Mouse (Mus musculus): ENCODE data around the gene Eya3. TPM values are rescaled to one million over a fixed set of nuclear protein-coding genes. Genes with fewer than 3 reads are reported as not detected.

Eya3 gene
- total RNA-seq, 2 experiments from 2014 or later, result 15.0 to 43.6 TPM

Other genes starting within 250 kb of the Eya3 start
- 71.7 and 90.5 TPM in 2 replicates for gene Phactr4, start 216.5 kb upstream of the Eya3 start, total RNA-seq (2015; ENCODE audit: low replicate concordance)
- 61.1 and 75.6 TPM in 2 replicates for gene Phactr4, start 216.5 kb upstream of the Eya3 start, total RNA-seq (2017; ENCODE audit: low replicate concordance)
- gene Med18, start 175.1 kb upstream of the Eya3 start, total RNA-seq (2015; ENCODE audit: low replicate concordance), result 10.5 and 12.2 TPM in 2 replicates
- 5.7 and 16.2 TPM in 2 replicates for gene Med18, start 175.1 kb upstream of the Eya3 start, total RNA-seq (2017; ENCODE audit: low replicate concordance)
- 11.2 and 11.7 TPM in 2 replicates for gene Sesn2, start 128.5 kb upstream of the Eya3 start, total RNA-seq (2015; ENCODE audit: low replicate concordance)
- 7.8 and 10.9 TPM in 2 replicates for gene Sesn2, start 128.5 kb upstream of the Eya3 start, total RNA-seq (2017; ENCODE audit: low replicate concordance)
- gene Atpif1, start 105.3 kb upstream of the Eya3 start, total RNA-seq (2015; ENCODE audit: low replicate concordance), result 1,556 and 1,764 TPM in 2 replicates
- gene Atpif1, start 105.3 kb upstream of the Eya3 start, total RNA-seq (2017; ENCODE audit: low replicate concordance), result 3,478 and 4,268 TPM in 2 replicates
- 107 and 129 TPM in 2 replicates for gene Dnajc8, start 103.4 kb upstream of the Eya3 start, total RNA-seq (2015; ENCODE audit: low replicate concordance)
- 248 and 264 TPM in 2 replicates for gene Dnajc8, start 103.4 kb upstream of the Eya3 start, total RNA-seq (2017; ENCODE audit: low replicate concordance)
- gene Ptafr, start 74.9 kb upstream of the Eya3 start, total RNA-seq (2015; ENCODE audit: low replicate concordance), result 2.9 and 3.8 TPM in 2 replicates
- 4.4 and 5.4 TPM in 2 replicates for gene Ptafr, start 74.9 kb upstream of the Eya3 start, total RNA-seq (2017; ENCODE audit: low replicate concordance)
- 0.42 TPM in 1 of 2 replicates, not detected in the other for gene Xkr8, start 93.6 kb downstream of the Eya3 start, total RNA-seq (2015; ENCODE audit: low replicate concordance)
- gene Xkr8, start 93.6 kb downstream of the Eya3 start, total RNA-seq (2017; ENCODE audit: low replicate concordance), result 0.08 and 0.64 TPM in 2 replicates
- 2.5 TPM in 1 of 2 replicates, not detected in the other for gene Smpdl3b, start 118.3 kb downstream of the Eya3 start, total RNA-seq (2015; ENCODE audit: low replicate concordance)
- not detected in 2 replicates for gene Smpdl3b, start 118.3 kb downstream of the Eya3 start, total RNA-seq (2017; ENCODE audit: low replicate concordance)
- gene Rpa2, start 129.3 kb downstream of the Eya3 start, total RNA-seq (2015; ENCODE audit: low replicate concordance), result 32.7 and 54.4 TPM in 2 replicates
- 28.4 and 51.9 TPM in 2 replicates for gene Rpa2, start 129.3 kb downstream of the Eya3 start, total RNA-seq (2017; ENCODE audit: low replicate concordance)
- gene Themis2, start 157.4 kb downstream of the Eya3 start, total RNA-seq (2015; ENCODE audit: low replicate concordance), result 5.4 and 12.6 TPM in 2 replicates
- gene Themis2, start 157.4 kb downstream of the Eya3 start, total RNA-seq (2017; ENCODE audit: low replicate concordance), result 5.4 and 7.5 TPM in 2 replicates
- gene Ppp1r8, start 204.2 kb downstream of the Eya3 start, total RNA-seq (2015; ENCODE audit: low replicate concordance), result 16.6 and 19.3 TPM in 2 replicates
- gene Ppp1r8, start 204.2 kb downstream of the Eya3 start, total RNA-seq (2017; ENCODE audit: low replicate concordance), result 24.5 and 36.2 TPM in 2 replicates
- gene Stx12, start 245.5 kb downstream of the Eya3 start, total RNA-seq (2015; ENCODE audit: low replicate concordance), result 44.3 and 52.0 TPM in 2 replicates
- 44.1 and 55.1 TPM in 2 replicates for gene Stx12, start 245.5 kb downstream of the Eya3 start, total RNA-seq (2017; ENCODE audit: low replicate concordance)

All from erythroid progenitor cell, adult 5-6 weeks (primary cell).